ENCODE assay signal across 22 mouse cellular contexts in genomic region chr19:27076920-27077512, GRCm38 (mm10).
DNase-seq lines count a peak whose midpoint lies in the region; ATAC-seq and TF ChIP-seq lines count a peak whose summit lies in the region.
"Had no signal": no experiment of that assay in that cellular context is flagged by ENCODE, and none has a peak within 500 bp of the region (broad histone marks: within the 10 kb centered on the region; RNA-seq: fewer than 3 reads in every experiment).

No protein-coding gene starts in this region.

- intact Hi-C loops in heart, postnatal 25 days (cut with DNase I), result no loop called here

- peak overlapping the region; percentile 87 for H3K27ac ChIP-seq in lung, embryonic 14.5 days (ENCODE audit: low read depth)
- H3K27ac ChIP-seq in midbrain, embryonic 10.5 days (replicated peaks), result no peak overlapping the region; the same call in 1 of the 2 replicates
- H3K27ac ChIP-seq: hindbrain, embryonic 12.5 days; midbrain, embryonic 13.5 days; neural tube, embryonic 15.5 days had no signal

- H3K4me2 ChIP-seq in lung, embryonic 14.5 days, result 0 out of 2 replicates have a peak overlapping the region, but pooled peaks have one; percentile 5
- H3K4me2 ChIP-seq: hindbrain, embryonic 12.5 days; midbrain, embryonic 13.5 days; neural tube, embryonic 15.5 days had no signal

- H3K27me3 ChIP-seq in lung, embryonic 14.5 days (ENCODE audit: insufficient read depth, low read length), result no peaks in the 10 kb centered on the region
- no peaks in the 10 kb centered on the region for H3K27me3 ChIP-seq in midbrain, embryonic 10.5 days (ENCODE audit: low read depth, poor library complexity, severe bottlenecking)
- H3K27me3 ChIP-seq: hindbrain, embryonic 12.5 days; midbrain, embryonic 13.5 days; neural tube, embryonic 15.5 days; Patski had no signal

- no peaks in the 10 kb centered on the region for H3K4me1 ChIP-seq in lung, embryonic 14.5 days (ENCODE audit: insufficient read depth)
- 0 out of 2 replicates have a peak, but pooled peaks cover 6% of the 10 kb centered on the region for H3K4me1 ChIP-seq in midbrain, embryonic 10.5 days
- H3K4me1 ChIP-seq: hindbrain, embryonic 12.5 days; neural tube, embryonic 15.5 days had no signal

- WGBS in lung, embryonic 14.5 days, result 33% methylated on average over 4 of the region's 4 CpGs
- 77% methylated on average over 4 of the region's 4 CpGs for WGBS in midbrain, embryonic 10.5 days

- peak; percentile 90 for DNase-seq in heart, adult 11 months
- no peak for DNase-seq in heart, postnatal 25 days (ENCODE audit: low spot score)
- DNase-seq in right cerebral cortex, adult 18-20 months, result peak; percentile 12
- DNase-seq in right cerebral cortex, postnatal 10 days (ENCODE audit: low spot score in 2 of 2), result no peak
- DNase-seq in lung, embryonic 14.5 days, result peak; percentile 96
- DNase-seq in lung, postnatal 4 days, result peak; percentile 48 to 68
- DNase-seq in midbrain, embryonic 10.5 days (ENCODE audit: low spot score), result no peak
- DNase-seq in cerebellum, adult 9-11 months, result no peak
- DNase-seq: adrenal gland, postnatal 14 days; cerebellum, adult 18-20 months; gastrocnemius, postnatal 36 days; kidney, adult 8-10 months; kidney, postnatal 36 days; layer of hippocampus, adult 9-11 months had no signal

- peak; percentile 96 for ATAC-seq in lung, embryonic 14.5 days (ENCODE audit: insufficient read depth)
- ATAC-seq: activated CD4-positive, CD25-positive, alpha-beta regulatory T cell, adult 4 months; forebrain, embryonic 16.5 days; inflammation-experienced regulatory T-cells, adult 6 months; midbrain, embryonic 13.5 days; Patski had no signal

- no peaks in the 10 kb centered on the region for H3K9me3 ChIP-seq in lung, embryonic 14.5 days (ENCODE audit: low read depth, low read length)
- H3K9me3 ChIP-seq in midbrain, embryonic 10.5 days (replicated peaks), result no peaks in the 10 kb centered on the region
- H3K9me3 ChIP-seq: hindbrain, embryonic 12.5 days; midbrain, embryonic 13.5 days; neural tube, embryonic 15.5 days had no signal

- no peak for TF ChIP-seq CTCF in lung, embryonic 14.5 days (IDR thresholded peaks at IDR 0.05; ENCODE audit: low read depth)

- no peak overlapping the region for H3K4me3 ChIP-seq in lung, embryonic 14.5 days (ENCODE audit: low read depth, low read length)
- H3K4me3 ChIP-seq in midbrain, embryonic 10.5 days, result no peak overlapping the region
- H3K4me3 ChIP-seq: erythroblast, embryonic 14.5 days; hindbrain, embryonic 12.5 days; midbrain, embryonic 13.5 days; neural tube, embryonic 15.5 days had no signal

- H3K36me3 ChIP-seq in lung, embryonic 14.5 days (ENCODE audit: insufficient read depth), result no peaks in the 10 kb centered on the region
- H3K36me3 ChIP-seq in midbrain, embryonic 10.5 days, result no peaks in the 10 kb centered on the region
- H3K36me3 ChIP-seq: hindbrain, embryonic 12.5 days; midbrain, embryonic 13.5 days; neural tube, embryonic 15.5 days had no signal

- no peak overlapping the region for H3K9ac ChIP-seq in lung, embryonic 14.5 days
- H3K9ac ChIP-seq: hindbrain, embryonic 12.5 days; midbrain, embryonic 13.5 days; neural tube, embryonic 15.5 days had no signal

Comparison
In these comparisons a context has a peak if more than half of its experiments do, and no peak if none do; other contexts are left out.
1. DNase-seq: peak in heart, adult 11 months (single experiment), right cerebral cortex, adult 18-20 months (single experiment), lung, embryonic 14.5 days (single experiment) and lung, postnatal 4 days (2 of 2); none in heart, postnatal 25 days (single experiment), right cerebral cortex, postnatal 10 days (0 of 2), midbrain, embryonic 10.5 days (single experiment) and cerebellum, adult 9-11 months (single experiment).